Mouse (Mus musculus): ENCODE measurements at regions not wholly inside any gene's neighbourhood (a gene's known extent, or its start where the extent isn't known, plus 50 kb on each side); places are given as distances from the start of the nearest gene placed in this dataset.

DNA sequence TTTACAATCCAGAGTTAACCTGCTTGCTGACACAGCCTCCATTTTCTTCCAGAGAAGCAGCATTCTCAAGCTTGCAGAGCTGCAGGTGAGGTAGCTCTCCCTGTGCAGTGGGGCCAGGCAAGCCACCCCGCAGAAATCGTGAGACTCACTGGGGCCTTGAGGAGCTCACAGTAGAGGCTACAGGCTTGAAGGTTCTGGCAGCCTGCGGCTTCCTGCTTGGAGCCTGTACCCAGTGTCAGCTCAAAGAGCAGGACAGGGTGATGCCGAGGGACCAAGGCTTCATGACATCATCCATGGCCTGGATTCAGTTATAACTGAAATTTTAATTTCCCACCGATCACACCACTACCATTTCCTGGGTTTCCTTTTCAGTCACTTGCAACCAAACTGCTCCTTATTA lies 417.5 kb downstream of the Ate1 start:
- intact Hi-C loops (cut with DNase I; ENCODE audit: low total_unique reads) = no loop called here
- no peak for DNase-seq

DNA sequence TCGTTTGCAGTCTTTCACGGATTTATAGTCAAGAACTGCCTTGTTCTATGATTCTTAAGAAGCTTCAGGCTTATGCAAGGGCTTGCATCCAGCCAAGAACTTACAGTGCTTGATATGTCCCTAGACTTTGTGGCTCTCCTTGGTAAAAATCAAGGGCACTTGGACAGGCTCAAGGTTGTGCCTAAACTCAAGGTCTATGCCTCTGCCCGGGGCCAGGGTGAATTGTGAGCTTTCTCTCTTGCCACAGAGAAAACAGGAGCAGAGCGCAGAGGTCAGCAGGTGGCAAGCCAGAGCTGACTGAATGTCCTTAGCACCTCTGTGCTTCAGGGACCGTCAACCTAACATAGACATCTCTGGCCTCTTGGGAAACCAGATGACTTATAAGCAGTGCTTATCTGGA lies 413.2 kb downstream of the Ate1 start:
- DNase-seq = no peak
- intact Hi-C loops (cut with DNase I; ENCODE audit: low total_unique reads) = no loop called here

DNA sequence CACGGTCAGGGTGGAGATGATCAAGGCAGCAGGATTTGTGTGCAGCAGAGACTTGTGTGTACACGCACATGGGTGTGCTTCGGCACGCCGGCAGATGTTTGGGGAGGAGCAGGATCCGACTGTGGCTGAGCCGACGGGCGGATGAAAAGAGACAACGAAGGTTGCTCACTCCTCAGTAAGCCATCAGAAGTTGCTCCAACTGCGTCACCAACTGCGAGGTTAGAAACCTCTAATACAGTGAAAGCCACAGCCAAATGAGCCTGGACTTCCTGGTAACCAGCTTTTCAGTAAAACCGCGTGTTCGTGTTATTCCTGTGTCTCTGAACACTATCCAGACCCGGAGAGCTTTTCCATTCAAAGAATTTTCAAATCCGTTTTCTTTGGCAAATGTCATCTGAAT lies 411.8 kb downstream of the Ate1 start:
- DNase-seq = no peak
- intact Hi-C loops (cut with DNase I; ENCODE audit: low total_unique reads) = no loop called here

Measured in gastrocnemius, postnatal 14 days (tissue).